Mouse (Mus musculus) spleen, adult 18-20 months (tissue): ENCODE measurements around the gene Tpcn2.

Experiments
- DNase-seq, 2 experiments: peaks; one replicate each; pipeline ENCODE4 v3.0.0; 2022; ENCODE audit warnings: mixed read lengths in 2 of 2

Gene Tpcn2

DNA sequence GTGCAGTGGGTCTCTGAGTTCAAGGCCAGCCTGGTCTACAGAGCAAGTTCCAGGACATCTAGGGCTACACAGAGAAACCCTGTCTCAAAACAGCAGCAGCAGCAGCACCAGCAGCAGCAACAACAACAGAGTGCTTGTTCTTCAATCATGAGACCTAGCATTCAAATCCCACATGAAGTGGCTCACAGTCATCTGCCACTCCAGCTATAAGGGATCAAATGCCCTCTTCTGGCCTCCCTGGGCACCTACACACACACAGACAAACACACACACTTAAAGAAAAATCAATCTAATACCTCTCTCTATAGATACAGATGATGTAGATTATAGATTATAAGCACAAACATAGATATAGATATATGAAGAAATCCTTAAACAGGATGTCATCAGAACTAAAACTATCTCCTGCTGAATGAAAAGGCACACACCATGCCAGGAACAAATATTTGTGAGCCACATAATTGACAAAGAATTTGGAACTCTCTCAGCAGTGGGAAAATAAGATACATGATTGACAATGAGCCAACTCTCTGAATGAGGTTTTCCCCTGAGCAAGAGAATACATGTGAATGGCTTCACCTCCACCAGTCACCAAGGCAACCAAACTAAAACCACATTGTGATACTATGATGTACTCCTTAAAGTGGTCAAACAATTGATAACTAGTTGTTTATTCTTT is 137.4 kb downstream of the Tpcn2 start:
- no peak for DNase-seq

DNA sequence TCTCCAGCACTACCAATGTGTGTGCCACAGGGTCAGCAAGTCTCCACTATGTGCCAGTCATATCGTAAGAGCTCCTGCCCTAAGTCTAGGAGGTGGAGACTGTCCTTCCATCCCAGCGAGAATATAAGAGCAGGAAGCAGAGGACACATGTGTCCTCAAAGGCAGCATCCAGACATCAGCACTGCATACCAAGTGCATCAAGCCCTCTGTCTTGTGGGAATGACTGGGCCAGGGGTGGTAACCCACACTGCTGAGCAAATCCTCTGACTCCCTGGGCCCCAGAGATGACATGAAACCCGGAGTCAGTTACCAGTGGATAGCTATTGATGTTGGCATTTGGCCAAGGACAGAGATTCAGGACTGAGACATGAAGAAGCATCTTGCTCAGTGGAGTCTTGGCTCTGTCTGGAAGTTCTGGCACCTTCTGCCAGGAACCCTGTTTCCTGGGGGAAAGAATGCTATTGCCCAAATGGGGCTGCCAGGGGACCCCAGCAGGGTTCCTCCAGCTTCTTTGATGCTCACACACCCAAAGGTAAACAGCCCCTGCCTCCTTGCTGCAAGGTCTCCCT is 140.2 kb downstream of the Tpcn2 start:
- DNase-seq = no peak

DNA sequence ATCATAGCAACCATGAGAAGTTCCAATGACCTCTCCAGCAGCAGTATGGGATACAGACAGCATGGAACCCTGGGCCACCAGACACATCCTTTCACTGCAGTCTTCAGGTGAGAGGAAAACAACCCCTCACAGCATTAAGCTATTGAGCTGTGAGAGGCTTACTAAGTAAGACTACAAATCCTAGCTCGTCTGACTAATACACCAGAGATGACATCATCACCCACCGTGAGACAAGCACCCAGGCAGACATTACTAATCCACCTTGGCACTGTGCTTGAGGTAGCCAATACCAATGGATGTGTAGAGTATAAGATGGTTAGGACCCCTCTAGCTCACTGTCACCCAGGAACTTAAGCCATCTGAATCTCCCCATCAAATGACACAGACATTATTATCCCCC is 143.2 kb downstream of the Tpcn2 start:
- DNase-seq = no peak

DNA sequence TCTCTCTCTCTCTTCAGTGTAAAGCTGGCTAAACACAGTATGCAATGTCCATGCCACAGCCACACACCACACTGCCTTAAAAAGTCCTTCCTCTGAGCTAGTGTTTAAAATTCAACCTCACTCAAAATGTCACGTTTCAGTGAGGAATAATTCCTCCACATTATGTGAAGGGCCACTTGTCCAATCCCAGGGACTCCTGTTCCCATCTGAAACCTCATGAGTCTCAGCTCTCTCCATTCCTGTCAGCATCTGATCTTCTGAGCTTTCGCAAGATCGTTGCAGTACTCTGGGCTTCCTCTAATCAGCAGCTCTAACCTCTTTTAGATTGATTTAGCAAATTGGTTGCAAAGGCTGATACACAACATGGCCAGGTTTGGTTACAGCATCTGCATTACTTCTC is 144.2 kb downstream of the Tpcn2 start:
- DNase-seq = no peak

DNA sequence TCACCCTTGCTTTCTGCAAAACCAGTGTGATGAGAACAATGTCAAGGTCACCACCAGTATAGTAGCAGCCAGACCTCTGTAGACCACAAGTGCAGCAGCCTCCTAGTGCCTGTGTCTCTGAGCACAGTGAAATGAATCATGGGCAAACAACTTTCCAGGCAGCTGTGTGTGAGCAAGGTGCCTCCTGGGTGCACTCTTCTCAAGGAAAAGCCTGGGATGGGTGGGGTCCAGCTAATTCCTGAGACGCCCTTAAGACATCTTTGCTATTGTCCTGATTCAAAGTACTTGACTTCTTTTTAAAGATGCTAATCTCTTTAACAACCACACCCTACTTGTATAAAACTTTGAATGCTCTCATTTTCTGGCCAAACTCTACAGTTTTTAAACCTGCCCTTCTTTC is 144.7 kb downstream of the Tpcn2 start:
- DNase-seq = no peak

DNA sequence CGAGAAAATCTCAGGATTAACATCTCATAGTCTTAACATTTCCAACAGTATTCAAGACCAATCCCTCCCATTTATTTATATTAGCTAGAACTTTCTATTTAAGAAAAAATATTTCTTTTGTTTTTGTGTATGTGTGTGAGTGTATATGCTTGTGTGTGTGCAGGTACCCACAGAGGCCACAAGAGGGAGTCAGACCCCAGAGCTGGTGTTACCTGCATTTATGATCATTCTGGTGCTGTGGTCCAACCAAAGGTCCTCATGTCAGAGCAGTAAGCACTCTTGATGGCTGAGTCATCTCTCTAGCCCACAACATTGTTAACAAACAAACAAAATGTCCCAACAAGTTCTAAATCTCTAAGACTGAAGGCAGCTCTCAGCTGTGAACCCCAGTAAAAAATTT is 145.9 kb downstream of the Tpcn2 start:
- DNase-seq = no peak

DNA sequence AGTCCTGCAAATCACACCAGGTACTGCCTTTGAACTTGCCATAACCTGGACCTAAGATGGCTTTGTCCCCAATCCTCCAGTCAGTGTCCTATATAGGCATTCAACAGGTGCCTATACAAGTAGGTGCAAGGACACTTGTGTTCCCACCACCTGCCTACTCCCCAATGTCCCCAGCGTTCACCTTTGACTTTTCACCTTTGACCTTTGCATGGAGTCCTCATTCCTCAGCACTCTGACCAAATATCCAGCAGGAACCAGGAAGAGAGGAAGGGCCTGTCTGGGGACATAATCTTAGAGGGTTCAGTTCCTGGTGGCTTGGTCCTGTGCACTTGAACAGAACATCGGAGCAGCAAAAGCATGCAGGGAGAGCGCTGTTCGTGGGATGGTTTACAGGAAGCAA is 147.0 kb downstream of the Tpcn2 start:
- no peak for DNase-seq
